Mouse (Mus musculus) urinary bladder, postnatal 14 days (tissue): Measurements from ENCODE around the gene Cdipt.

ENCODE experiments used
- DNase-seq: peaks from one replicate; pipeline ENCODE4 v3.0.0; 2021; ENCODE audit warnings: low spot score

Cdipt gene

GRCm38 (mm10) chr7:127025556-127026160 lies 49.9 kb downstream of the Cdipt start:
- peak; percentile 43 for DNase-seq

- peak; percentile 65 for DNase-seq
Measured at GRCm38 (mm10) chr7:127026161-127026600, 50.5 kb downstream of the Cdipt start.

DNA sequence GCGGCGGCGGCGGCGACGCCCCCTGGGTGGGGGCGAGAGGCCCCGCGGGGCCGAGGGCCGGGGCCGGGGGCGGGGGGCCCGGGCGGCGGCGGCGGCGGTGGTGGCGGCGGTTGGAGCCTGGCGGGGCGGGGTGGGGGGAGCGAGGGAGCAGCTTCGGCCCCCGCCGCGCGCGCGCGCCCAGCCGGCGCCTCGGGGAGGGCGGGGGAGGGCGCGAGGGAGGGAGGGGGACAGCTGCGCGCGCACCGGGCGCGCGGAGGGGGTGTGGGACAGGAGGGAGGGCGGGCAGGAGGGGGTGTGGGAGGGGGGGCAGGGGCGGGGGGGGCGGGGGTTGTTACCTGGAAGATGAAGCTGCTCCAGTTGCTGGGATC lies 50.9 kb downstream of the Cdipt start:
- no peak for DNase-seq

DNA sequence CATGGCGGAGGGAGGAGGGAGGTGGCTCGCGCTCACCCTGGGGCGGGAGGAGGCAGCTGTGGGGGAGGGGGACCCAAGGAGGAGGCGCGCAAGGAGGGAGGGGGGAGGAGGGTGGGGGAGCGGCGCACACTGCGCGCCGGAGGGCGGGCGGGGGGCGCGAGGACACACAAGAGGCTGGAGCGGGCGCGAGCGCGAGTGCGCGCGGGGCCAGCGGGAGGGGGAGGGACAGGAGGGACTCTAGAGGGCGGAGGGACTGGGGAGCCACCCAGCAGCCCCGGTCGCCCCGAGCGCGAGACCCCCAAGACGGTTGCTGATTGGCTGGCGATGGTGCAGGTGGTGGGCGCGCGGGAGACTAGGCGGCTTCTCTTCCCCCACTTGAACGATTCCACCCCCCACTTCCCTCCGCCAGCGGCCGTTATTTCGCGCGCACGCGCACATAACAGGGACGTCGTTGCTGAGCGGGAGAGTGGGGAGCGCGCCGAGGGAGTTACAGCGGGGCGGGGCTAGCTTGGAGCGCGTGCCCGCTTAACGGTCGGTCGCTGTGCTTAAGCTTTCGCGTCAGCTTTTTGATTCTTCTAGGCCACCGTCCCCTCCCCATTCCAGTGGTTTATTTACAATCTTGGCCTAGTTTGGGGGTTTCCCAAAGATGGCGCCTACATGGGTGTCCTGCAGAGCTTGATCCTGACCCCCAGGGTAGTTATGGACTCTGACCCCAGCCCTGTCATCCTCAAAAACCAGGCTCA lies 51.4 kb downstream of the Cdipt start, which contains the start of gene Maz:
Gene Maz (minus strand): TSS at position 54 of the 743 bp plus-strand sequence.
- DNase-seq: peak; percentile 99

- no peak for DNase-seq
Measured at GRCm38 (mm10) chr7:127027885-127028284, 52.2 kb downstream of the Cdipt start.
